Mouse (Mus musculus): ENCODE results near the gene AC124108.1. TPM values are rescaled to one million over a fixed set of nuclear protein-coding genes. Genes with fewer than 3 reads are reported as not detected.

Gene AC124108.1
- polyA plus RNA-seq, 1 experiment from 2014 or later = not detected

DNA sequence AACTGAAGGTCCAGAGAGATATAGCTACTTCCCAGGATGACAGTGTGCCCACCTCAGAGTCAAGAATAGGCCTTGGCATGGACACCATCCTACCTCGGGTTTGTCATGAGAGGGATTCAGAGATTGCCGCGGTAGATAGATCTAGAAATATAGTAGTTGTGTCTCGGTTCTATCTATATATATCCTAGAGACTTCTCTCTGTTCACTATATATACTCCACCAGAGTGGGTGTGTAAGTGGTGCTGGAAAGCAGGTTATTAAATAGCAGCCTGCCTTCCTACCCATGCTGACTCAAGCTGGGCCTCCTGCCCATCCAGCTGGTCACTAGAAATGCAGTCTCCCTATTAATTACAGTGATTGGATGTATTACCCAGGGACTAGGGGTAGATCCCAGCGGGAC is 11.5 kb downstream of the AC124108.1 start:
- no peak overlapping the region for H3K4me2 ChIP-seq
- 82% methylated on average over 5 of the region's 5 CpGs for WGBS
- peaks cover 36% of the 10 kb centered on the region for H3K4me1 ChIP-seq (replicated peaks)
- no peak overlapping the region for H3K27ac ChIP-seq (ENCODE audit: poor library complexity, severe bottlenecking)
- H3K27me3 ChIP-seq (replicated peaks) = peaks cover 62% of the 10 kb centered on the region
- H3K9me3 ChIP-seq (replicated peaks) = no peaks in the 10 kb centered on the region
- no peak for ATAC-seq (ENCODE audit: insufficient number of reproducible peaks, low FRiP score)
- no peaks in the 10 kb centered on the region for H3K36me3 ChIP-seq
- H3K4me3 ChIP-seq = no peak overlapping the region
- H3K9ac ChIP-seq = no peak overlapping the region

DNA sequence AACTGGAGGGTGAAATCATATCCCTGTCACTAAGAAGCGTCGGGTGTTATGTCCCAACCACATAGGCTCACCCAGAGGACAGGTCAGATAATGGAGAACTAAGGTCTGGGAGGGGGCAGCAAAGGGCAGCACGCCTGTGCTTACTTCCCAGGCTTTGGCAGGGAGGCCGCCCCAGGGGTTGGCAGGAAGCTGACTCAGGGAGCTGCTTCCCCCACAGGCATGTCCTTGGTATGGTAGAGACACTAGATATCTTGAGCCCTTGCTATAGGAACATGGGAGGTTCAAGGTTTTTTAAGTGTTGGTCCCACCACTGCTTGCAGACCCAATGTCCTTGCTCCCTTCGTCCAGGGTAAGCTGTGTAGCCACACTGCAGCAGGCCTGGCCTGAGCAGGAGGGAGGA is 14.7 kb downstream of the AC124108.1 start:
- no peak overlapping the region for H3K4me2 ChIP-seq
- no peaks in the 10 kb centered on the region for H3K36me3 ChIP-seq
- H3K27me3 ChIP-seq (replicated peaks) = peaks cover 42% of the 10 kb centered on the region
- H3K9me3 ChIP-seq (replicated peaks) = no peaks in the 10 kb centered on the region
- peaks cover 34% of the 10 kb centered on the region for H3K4me1 ChIP-seq (replicated peaks)
- WGBS = 42% methylated on average over 5 of the region's 5 CpGs
- no peak overlapping the region for H3K27ac ChIP-seq (ENCODE audit: poor library complexity, severe bottlenecking)
- no peak overlapping the region for H3K4me3 ChIP-seq
- no peak overlapping the region for H3K9ac ChIP-seq
- ATAC-seq (ENCODE audit: insufficient number of reproducible peaks, low FRiP score) = no peak

DNA sequence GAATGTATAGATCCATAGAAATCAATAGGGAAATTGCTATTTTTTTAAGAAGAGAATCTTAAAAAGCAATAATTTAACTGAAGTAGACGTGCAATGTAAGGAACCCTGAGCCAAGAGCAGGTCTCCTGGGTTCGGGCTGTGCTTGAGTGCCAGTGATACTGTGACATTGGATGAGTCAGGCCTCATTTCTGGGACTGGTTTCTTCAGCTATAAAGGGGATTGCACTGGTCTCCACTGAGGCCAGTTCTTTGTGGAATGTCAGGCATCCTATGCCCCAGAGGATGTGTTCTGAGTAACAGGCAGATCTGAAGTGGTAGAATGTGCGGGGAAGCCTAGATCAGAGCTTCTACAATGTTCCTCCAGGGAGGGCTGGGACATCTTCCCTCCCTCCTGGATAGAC is 15.6 kb downstream of the AC124108.1 start:
- H3K4me1 ChIP-seq (replicated peaks) = peaks cover 38% of the 10 kb centered on the region
- H3K27ac ChIP-seq (ENCODE audit: poor library complexity, severe bottlenecking) = no peak overlapping the region
- H3K9ac ChIP-seq = no peak overlapping the region
- H3K36me3 ChIP-seq = no peaks in the 10 kb centered on the region
- H3K9me3 ChIP-seq (replicated peaks) = no peaks in the 10 kb centered on the region
- peaks cover 42% of the 10 kb centered on the region for H3K27me3 ChIP-seq (replicated peaks)
- no peak overlapping the region for H3K4me2 ChIP-seq
- ATAC-seq (ENCODE audit: insufficient number of reproducible peaks, low FRiP score) = no peak
- no peak overlapping the region for H3K4me3 ChIP-seq
- WGBS = 53% methylated on average over 3 of the region's 3 CpGs

DNA sequence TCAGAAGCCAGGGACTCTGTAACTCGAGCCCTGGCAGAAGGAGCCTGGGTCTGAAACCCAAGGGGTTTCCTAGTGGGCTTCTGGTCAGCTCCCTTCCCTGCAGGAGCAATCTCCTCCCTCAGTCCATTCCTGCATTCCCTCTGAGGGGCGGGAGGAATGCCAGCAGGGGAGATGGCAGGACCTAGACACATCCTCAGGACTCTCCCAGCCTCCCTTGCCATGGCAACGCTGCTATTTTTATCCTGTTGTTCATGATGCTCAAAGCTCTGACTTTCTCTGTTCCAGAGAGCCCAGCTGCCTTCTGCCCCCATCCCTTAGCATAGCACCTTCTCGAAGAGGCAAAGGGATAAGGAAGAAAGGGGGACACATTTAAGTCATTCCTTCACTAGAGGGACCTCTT is 16.9 kb downstream of the AC124108.1 start:
- H3K4me3 ChIP-seq = no peak overlapping the region
- WGBS = 7% methylated on average over 4 of the region's 4 CpGs
- H3K27me3 ChIP-seq (replicated peaks) = peaks cover 38% of the 10 kb centered on the region
- no peak overlapping the region for H3K4me2 ChIP-seq
- no peak overlapping the region for H3K27ac ChIP-seq (ENCODE audit: poor library complexity, severe bottlenecking)
- no peaks in the 10 kb centered on the region for H3K36me3 ChIP-seq
- peaks cover 50% of the 10 kb centered on the region for H3K4me1 ChIP-seq (replicated peaks)
- no peak overlapping the region for H3K9ac ChIP-seq
- ATAC-seq (ENCODE audit: insufficient number of reproducible peaks, low FRiP score) = no peak
- H3K9me3 ChIP-seq (replicated peaks) = no peaks in the 10 kb centered on the region

DNA sequence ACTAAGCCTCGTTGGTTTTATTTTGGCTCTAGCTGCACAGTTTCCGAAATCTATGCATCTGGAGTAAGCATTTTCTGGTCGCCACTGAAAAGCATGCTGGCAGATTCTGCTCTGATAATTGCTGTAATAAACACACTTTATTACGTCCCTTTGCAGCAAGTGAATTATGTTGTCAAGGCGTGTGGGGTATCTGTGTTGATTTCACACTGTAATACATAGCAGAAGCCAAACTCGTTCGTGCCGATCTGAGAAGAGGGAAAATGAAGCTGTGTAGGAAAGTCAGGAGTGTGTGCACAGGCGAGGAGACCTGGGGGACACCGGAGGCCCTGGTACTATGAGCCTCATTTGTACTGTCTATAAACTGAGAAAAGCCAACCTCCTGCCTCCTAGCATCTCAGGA is 18.1 kb downstream of the AC124108.1 start:
- H3K27me3 ChIP-seq (replicated peaks) = peaks cover 28% of the 10 kb centered on the region
- 73% methylated on average over 10 of the region's 10 CpGs for WGBS
- H3K36me3 ChIP-seq = no peaks in the 10 kb centered on the region
- ATAC-seq (ENCODE audit: insufficient number of reproducible peaks, low FRiP score) = no peak
- no peak overlapping the region for H3K27ac ChIP-seq (ENCODE audit: poor library complexity, severe bottlenecking)
- H3K9me3 ChIP-seq (replicated peaks) = no peaks in the 10 kb centered on the region
- peaks cover 51% of the 10 kb centered on the region for H3K4me1 ChIP-seq (replicated peaks)
- no peak overlapping the region for H3K9ac ChIP-seq
- no peak overlapping the region for H3K4me2 ChIP-seq
- no peak overlapping the region for H3K4me3 ChIP-seq

DNA sequence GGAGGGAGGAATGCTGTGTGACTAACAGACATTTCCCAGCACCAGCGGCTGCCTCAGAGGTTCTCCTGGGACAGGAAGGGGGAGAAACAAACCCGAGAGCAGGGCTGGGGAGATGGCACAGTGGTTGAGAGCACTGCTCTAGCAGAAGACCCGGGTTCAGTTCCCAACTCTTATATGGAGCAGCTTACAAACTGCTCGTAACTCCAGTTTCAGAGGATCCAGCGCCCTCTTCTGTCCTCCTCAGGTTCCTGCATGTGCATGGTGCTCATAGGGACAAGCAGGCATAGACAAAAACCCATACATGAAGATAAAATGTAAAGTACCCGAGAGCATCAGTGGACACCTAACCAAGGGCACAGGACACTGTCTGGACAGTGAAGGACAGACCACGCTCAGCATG is 19.7 kb downstream of the AC124108.1 start:
- Histone ChIP-seq H3K9me3 (replicated peaks) (no peaks in the 10 kb centered on the region), H3K4me3 (no peak overlapping the region), H3K27ac (ENCODE audit: poor library complexity, severe bottlenecking) (no peak overlapping the region), H3K4me1 (replicated peaks) (peaks cover 44% of the 10 kb centered on the region), H3K36me3 (no peaks in the 10 kb centered on the region), H3K9ac (no peak overlapping the region), H3K27me3 (replicated peaks) (peaks cover 38% of the 10 kb centered on the region), H3K4me2 (no peak overlapping the region)
- WGBS = 19% methylated on average over 7 of the region's 7 CpGs
- no peak for ATAC-seq (ENCODE audit: insufficient number of reproducible peaks, low FRiP score)

DNA sequence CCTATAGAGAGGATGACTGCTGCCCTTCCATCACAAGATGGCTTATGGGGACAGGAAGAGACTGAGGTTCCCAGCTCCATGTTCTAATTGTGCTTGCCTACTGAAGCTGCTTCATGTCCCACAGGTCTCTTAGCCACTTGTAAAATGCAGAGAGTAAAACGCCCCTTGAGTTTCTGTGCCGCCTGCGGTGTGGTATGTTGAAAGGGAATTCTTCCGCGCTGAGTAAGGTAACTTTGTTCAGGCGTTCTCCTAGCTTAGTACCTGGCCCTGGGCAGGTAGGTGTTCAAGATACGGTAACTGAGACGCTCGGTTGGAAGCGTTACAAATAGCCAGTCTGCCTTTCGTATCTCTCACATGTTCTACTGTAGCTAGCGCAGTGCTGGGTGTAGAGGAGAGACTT is 20.4 kb downstream of the AC124108.1 start:
- Histone ChIP-seq H3K4me2 (peak overlapping the region; percentile 62), H3K27me3 (replicated peaks) (peaks cover 43% of the 10 kb centered on the region), H3K27ac (ENCODE audit: poor library complexity, severe bottlenecking) (no peak overlapping the region), H3K4me1 (replicated peaks) (peaks cover 39% of the 10 kb centered on the region), H3K9ac (no peak overlapping the region), H3K4me3 (0 out of 2 replicates have a peak overlapping the region, but pooled peaks have one; percentile 40), H3K36me3 (no peaks in the 10 kb centered on the region), H3K9me3 (replicated peaks) (no peaks in the 10 kb centered on the region)
- ATAC-seq (ENCODE audit: insufficient number of reproducible peaks, low FRiP score) = no peak
- 37% methylated on average over 12 of the region's 12 CpGs for WGBS

DNA sequence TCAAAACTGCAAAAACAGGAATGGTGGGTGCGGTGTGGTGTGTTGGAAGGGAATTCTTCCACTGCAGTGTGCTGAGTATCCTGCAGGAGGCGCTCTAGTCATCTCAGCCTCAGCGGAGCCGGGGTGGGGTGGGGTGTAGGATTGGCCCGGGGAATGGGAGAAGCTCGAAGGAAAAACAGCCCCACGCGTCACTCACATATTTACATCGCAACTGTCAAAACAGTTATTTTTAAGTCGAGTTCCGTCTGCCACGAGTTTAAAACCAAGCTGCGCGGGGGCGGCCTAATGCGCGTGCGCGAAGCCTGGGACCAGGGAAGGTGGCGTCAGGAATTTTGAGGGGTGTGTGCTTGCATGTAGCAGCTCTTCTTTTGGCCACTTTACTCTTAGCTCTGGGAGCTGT is 21.0 kb downstream of the AC124108.1 start:
- ATAC-seq (ENCODE audit: insufficient number of reproducible peaks, low FRiP score) = no peak
- Histone ChIP-seq H3K9me3 (replicated peaks) (no peaks in the 10 kb centered on the region), H3K4me2 (peak overlapping the region; percentile 62), H3K27me3 (replicated peaks) (peaks cover 48% of the 10 kb centered on the region), H3K4me3 (peak overlapping the region; percentile 40), H3K4me1 (replicated peaks) (peaks cover 39% of the 10 kb centered on the region), H3K27ac (ENCODE audit: poor library complexity, severe bottlenecking) (no peak overlapping the region), H3K9ac (no peak overlapping the region), H3K36me3 (no peaks in the 10 kb centered on the region)
- 7% methylated on average over 20 of the region's 20 CpGs for WGBS

DNA sequence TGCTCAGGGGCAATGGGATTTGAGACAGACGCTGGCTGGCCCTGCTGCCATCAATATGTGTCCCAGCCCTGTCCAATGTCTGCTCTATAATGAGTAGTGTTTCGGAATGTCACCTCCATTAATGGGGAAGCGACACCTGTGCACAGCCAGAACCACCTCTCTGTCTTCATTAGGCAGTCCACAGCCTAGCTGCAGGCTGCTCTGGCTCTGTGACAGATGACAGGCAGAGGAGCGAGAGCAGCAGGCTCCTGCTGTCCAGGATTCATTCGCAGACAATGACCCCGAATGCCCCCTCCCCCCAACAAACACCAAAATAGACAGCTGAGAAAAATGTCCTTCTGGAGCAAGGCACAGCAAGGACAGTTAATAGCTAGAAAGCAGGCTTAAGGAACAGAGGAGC is 21.8 kb downstream of the AC124108.1 start:
- Histone ChIP-seq H3K36me3 (no peaks in the 10 kb centered on the region), H3K4me2 (no peak overlapping the region), H3K4me3 (no peak overlapping the region), H3K4me1 (replicated peaks) (peaks cover 31% of the 10 kb centered on the region), H3K9me3 (replicated peaks) (no peaks in the 10 kb centered on the region), H3K27ac (ENCODE audit: poor library complexity, severe bottlenecking) (no peak overlapping the region), H3K9ac (no peak overlapping the region), H3K27me3 (replicated peaks) (peaks cover 51% of the 10 kb centered on the region)
- no peak for ATAC-seq (ENCODE audit: insufficient number of reproducible peaks, low FRiP score)
- WGBS = 47% methylated on average over 6 of the region's 6 CpGs

DNA sequence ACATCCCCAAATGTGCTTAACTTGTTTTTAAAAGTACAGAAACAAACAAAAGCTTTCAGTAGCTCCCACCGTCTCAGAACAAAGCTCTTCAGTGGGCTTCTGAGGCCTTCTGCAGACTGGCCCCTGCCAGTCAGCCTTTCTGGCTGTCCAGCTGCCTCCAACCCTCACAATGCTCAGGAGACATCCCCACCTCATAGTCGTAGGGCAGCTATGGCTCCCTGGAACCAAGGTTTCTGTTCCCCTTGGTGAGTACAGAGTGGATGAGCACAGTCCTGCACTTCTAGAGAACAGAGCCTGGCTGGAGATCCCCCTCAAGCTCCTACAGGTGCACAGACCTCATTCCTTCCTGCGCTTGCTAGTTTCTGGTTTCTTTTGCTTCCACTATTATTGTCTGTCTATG is 25.0 kb downstream of the AC124108.1 start:
- H3K4me1 ChIP-seq (replicated peaks) = peaks cover 24% of the 10 kb centered on the region
- ATAC-seq (ENCODE audit: insufficient number of reproducible peaks, low FRiP score) = no peak
- no peaks in the 10 kb centered on the region for H3K9me3 ChIP-seq (replicated peaks)
- no peak overlapping the region for H3K4me2 ChIP-seq
- no peaks in the 10 kb centered on the region for H3K36me3 ChIP-seq
- H3K4me3 ChIP-seq = no peak overlapping the region
- WGBS = 48% methylated on average over 3 of the region's 3 CpGs
- no peak overlapping the region for H3K27ac ChIP-seq (ENCODE audit: poor library complexity, severe bottlenecking)
- peaks cover 44% of the 10 kb centered on the region for H3K27me3 ChIP-seq (replicated peaks)
- H3K9ac ChIP-seq = no peak overlapping the region

DNA sequence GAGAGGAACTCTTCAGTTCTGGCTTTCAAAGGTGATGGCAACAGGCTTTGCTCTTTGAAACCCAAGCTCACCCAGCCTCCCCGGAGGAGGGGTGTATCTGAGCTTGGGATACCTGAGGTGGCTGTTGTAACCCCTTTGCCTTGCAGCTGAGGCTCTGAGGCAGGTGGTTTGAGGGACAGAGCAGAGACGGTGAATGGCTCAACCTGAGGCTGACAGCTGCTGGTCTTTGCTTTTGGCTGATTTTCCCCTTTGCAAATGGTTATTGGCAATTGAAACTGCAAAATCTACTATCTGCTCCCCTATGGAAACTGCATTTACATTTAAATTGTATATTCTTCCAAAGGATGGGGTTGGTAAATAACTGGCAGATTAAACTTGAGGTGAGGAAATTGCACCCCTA is 30.4 kb downstream of the AC124108.1 start:
- Histone ChIP-seq H3K36me3 (no peaks in the 10 kb centered on the region), H3K4me1 (replicated peaks) (peaks cover 6% of the 10 kb centered on the region; the same call in 1 of the 2 replicates), H3K27ac (ENCODE audit: poor library complexity, severe bottlenecking) (no peak overlapping the region), H3K4me2 (no peak overlapping the region), H3K9me3 (replicated peaks) (no peaks in the 10 kb centered on the region), H3K27me3 (replicated peaks) (peaks cover 28% of the 10 kb centered on the region), H3K4me3 (no peak overlapping the region), H3K9ac (no peak overlapping the region)
- WGBS = 33% methylated on average over 2 of the region's 2 CpGs
- no peak for ATAC-seq (ENCODE audit: insufficient number of reproducible peaks, low FRiP score)

DNA sequence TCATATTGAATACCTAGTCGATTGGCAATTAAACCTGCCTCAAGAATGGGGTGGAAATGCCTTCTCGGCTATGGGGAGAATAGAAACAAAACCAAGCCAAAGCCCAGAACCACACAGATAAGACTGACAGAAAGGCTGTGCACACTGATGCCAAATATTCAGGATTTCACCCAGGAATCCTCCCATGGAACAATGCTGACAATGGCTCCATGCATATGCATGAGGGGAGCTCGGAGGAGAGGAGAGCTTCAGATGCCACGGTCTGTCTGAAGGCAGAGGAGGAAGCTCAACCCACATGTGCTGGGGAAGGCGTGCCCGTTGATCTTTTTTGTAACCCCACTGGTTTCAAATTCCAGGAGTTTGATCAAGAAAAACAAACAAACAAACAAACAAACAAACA is 30.9 kb downstream of the AC124108.1 start:
- H3K4me2 ChIP-seq = no peak overlapping the region
- WGBS = 44% methylated on average over 6 of the region's 6 CpGs
- H3K4me1 ChIP-seq (replicated peaks) = peaks cover under 1% of the 10 kb centered on the region; the same call in 1 of the 2 replicates
- H3K4me3 ChIP-seq = no peak overlapping the region
- no peak overlapping the region for H3K9ac ChIP-seq
- H3K36me3 ChIP-seq = no peaks in the 10 kb centered on the region
- H3K27me3 ChIP-seq (replicated peaks) = peaks cover 26% of the 10 kb centered on the region
- no peak overlapping the region for H3K27ac ChIP-seq (ENCODE audit: poor library complexity, severe bottlenecking)
- no peaks in the 10 kb centered on the region for H3K9me3 ChIP-seq (replicated peaks)
- no peak for ATAC-seq (ENCODE audit: insufficient number of reproducible peaks, low FRiP score)
